Mouse (Mus musculus) forebrain, embryonic 10.5 days (tissue): ENCODE measurements at regions not wholly inside any gene's neighbourhood (a gene's known extent, or its start where the extent isn't known, plus 50 kb on each side); places are given as distances from the start of the nearest gene placed in this dataset.

ENCODE experiments used
- DNase-seq: peaks from one replicate; pipeline ENCODE4 v3.0.0-alpha.2; 2017; ENCODE audit warnings: low spot score; ENCODE audit errors: extremely low spot score
- H3K27ac ChIP-seq: fragments of 300-500 bp; sonication (generic); 2 replicates; pipeline ENCODE4 v1.5.1; 2016; ENCODE audit warnings: mild to moderate bottlenecking
- H3K27me3 ChIP-seq: fragments of 300-500 bp; sonication (generic); 2 replicates; pipeline ENCODE4 v1.6.1; 2016; ENCODE audit warnings: mild to moderate bottlenecking; ENCODE audit not compliant: poor library complexity, severe bottlenecking
- H3K36me3 ChIP-seq: fragments of 300-500 bp; sonication (generic); replicated peaks from 2 replicates; pipeline ENCODE4 v1.6.1; 2016; ENCODE audit warnings: mild to moderate bottlenecking, moderate library complexity
- H3K4me1 ChIP-seq: fragments of 300-500 bp; sonication (generic); 2 replicates; pipeline ENCODE4 v1.6.1; 2016
- H3K4me3 ChIP-seq: fragments of 300-500 bp; sonication (generic); 2 replicates; pipeline ENCODE4 v1.5.1; 2016; ENCODE audit warnings: mild to moderate bottlenecking, moderate library complexity
- H3K9me3 ChIP-seq: fragments of 300-500 bp; sonication (generic); 2 replicates; pipeline ENCODE4 v1.6.1; 2016; ENCODE audit warnings: mild to moderate bottlenecking, moderate library complexity
- WGBS: fragments of 180-500 bp; shearing (Covaris S2); methylation state at CpG from one replicate; pipeline ENCODE4 v1.1.7; 2016; 5-methylcytosine and 5-hydroxymethylcytosine counted together

DNA sequence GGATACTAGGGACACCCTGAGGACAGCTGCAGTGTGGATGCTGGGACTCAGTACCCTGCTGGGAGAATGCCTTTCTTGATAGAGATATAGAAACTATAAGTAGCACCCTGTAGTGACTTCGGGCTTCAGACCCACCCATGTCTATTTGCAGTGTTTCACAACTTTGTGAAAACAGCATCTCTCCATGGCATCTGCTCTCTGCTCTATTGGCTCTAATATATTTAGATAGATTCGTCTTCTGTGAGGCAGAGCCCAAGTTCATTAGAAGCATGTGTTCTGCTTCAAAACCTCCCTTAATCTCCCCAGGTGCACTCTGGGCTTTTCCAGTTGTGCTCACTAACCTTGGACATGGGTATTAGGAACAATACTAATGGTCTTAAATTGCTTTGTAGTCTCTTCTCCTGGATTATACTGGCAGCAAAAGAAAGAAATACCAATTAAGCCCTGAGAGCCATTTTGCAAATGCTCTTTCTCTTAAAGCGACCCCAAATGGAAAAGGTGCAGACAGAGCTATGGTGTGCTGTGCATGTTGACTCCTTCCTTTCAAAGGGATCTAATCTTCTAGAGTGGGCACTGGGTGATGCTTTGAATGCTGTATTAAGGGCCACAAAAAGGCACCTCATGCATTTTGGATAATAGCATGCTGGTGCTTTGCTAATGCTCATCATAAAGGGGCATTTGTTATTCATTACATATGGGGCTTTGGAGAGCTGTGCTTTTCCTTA, 292.2 kb upstream of the Camk1g start:
- H3K27me3 ChIP-seq = peaks cover 65% of the 10 kb centered on the region
- DNase-seq = no peak
- 50% methylated on average over 3 of the region's 3 CpGs for whole genome bisulfite sequencing
- H3K4me1 ChIP-seq = peaks cover 35% of the 10 kb centered on the region
- no peak overlapping the region for H3K27ac ChIP-seq
- no peaks in the 10 kb centered on the region for H3K9me3 ChIP-seq
- H3K4me3 ChIP-seq = no peak overlapping the region
- no peaks in the 10 kb centered on the region for H3K36me3 ChIP-seq

DNA sequence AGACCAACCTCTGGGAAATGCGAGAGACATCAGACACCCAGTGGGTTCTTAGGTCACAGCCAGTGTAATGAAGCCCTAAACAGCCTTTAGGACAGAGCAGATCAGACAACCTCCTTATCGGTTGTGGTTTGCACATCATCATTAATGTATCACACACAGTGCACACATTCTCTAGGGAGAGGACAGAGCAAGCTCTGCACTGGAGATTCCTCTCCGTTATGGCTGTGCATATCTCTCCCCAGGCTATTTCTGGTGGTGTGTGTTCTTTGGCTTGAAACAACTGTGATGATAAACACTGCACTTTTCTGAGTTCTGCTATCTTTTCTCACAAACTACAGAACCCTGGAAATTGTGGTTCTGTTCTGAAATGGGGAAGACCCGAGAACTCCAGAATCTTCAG, 291.3 kb upstream of the Camk1g start:
- Histone ChIP-seq H3K27me3 (peaks cover 57% of the 10 kb centered on the region), H3K4me1 (peaks cover 34% of the 10 kb centered on the region), H3K27ac (no peak overlapping the region), H3K4me3 (no peak overlapping the region), H3K36me3 (no peaks in the 10 kb centered on the region), H3K9me3 (no peaks in the 10 kb centered on the region)
- DNase-seq = no peak
- 90% methylated on average over 4 of the region's 4 CpGs for WGBS

DNA sequence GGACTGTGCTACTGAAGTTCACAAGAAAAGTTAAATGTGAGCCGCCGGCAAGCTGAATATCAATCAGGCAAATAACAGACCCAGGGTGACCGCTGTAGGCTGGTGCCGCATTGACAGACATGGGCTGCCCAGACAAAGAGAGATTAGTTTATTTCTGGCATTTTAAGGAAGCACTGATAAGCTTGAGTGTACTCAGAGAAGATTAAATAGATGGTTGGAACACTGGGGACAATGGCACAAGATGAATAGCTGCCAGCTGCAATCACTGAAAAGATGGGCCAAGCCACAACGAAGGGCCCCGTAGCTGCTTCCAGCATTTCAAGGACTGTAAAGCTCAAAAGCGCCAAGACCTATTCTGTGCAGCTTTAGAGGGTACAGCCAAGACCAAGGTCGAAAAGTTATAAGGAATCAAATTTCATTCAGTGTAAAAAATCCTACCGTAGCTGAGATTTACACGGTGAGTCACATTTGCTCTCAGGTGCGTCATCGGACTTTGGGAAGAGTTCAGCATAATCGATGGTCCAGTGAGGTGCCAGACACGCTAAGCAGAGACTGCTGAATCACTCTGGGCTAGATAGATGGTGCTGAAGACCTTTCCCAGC, 285.1 kb upstream of the Camk1g start:
- WGBS = 88% methylated on average over 14 of the region's 14 CpGs
- H3K27me3 ChIP-seq = peaks cover 11% of the 10 kb centered on the region; the same call in 1 of the 2 replicates
- DNase-seq = no peak
- H3K4me1 ChIP-seq = peaks cover 4% of the 10 kb centered on the region; the same call in 1 of the 2 replicates
- no peaks in the 10 kb centered on the region for H3K36me3 ChIP-seq
- no peak overlapping the region for H3K4me3 ChIP-seq
- no peak overlapping the region for H3K27ac ChIP-seq
- H3K9me3 ChIP-seq = no peaks in the 10 kb centered on the region

DNA sequence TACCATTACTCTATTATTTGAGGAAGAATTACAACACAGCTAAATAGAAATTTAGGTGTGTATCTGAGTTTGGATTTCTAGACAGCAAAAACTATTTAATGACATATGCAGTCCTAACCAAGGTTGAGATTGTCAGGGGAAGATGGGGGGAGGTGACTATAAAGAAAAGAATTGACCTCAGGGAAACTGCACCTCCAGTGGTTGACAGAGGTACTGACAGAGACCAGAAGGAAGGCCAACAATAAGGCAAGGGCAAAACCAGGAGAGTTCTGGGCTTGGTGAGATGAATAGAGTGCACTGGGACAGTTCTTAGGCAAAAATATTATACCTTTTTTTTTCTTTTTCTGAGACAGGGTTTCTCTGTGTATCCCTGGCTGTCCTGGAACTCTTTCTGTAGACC, 280.2 kb upstream of the Camk1g start:
- Histone ChIP-seq H3K27ac (no peak overlapping the region), H3K36me3 (no peaks in the 10 kb centered on the region), H3K27me3 (no peaks in the 10 kb centered on the region), H3K4me1 (peaks cover 4% of the 10 kb centered on the region; the same call in 1 of the 2 replicates), H3K9me3 (no peaks in the 10 kb centered on the region), H3K4me3 (no peak overlapping the region)
- no peak for DNase-seq

DNA sequence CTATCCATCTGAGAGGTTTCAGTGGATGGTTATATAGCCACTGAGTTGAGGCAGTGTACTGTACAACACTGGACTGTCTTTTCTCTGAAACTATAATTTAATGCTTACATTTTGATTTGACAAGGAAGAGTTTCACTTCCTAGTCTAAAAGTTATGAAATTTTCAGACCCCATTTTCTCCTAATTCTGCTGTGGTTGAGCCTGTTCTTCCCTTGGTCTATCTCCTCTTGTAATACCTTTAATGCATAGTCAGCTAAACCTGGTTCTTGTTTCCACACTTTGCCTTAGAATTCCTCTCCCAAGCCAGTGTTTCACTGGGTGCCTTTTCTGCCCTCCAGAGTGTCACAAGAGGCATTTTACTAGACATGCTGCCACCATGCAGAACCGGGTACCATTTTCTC, 279.3 kb upstream of the Camk1g start:
- no peaks in the 10 kb centered on the region for H3K36me3 ChIP-seq
- no peaks in the 10 kb centered on the region for H3K9me3 ChIP-seq
- no peak overlapping the region for H3K27ac ChIP-seq
- 96% methylated on average over 1 of the region's 1 CpGs for WGBS
- no peak overlapping the region for H3K4me3 ChIP-seq
- no peak for DNase-seq
- H3K4me1 ChIP-seq = no peaks in the 10 kb centered on the region
- H3K27me3 ChIP-seq = no peaks in the 10 kb centered on the region

DNA sequence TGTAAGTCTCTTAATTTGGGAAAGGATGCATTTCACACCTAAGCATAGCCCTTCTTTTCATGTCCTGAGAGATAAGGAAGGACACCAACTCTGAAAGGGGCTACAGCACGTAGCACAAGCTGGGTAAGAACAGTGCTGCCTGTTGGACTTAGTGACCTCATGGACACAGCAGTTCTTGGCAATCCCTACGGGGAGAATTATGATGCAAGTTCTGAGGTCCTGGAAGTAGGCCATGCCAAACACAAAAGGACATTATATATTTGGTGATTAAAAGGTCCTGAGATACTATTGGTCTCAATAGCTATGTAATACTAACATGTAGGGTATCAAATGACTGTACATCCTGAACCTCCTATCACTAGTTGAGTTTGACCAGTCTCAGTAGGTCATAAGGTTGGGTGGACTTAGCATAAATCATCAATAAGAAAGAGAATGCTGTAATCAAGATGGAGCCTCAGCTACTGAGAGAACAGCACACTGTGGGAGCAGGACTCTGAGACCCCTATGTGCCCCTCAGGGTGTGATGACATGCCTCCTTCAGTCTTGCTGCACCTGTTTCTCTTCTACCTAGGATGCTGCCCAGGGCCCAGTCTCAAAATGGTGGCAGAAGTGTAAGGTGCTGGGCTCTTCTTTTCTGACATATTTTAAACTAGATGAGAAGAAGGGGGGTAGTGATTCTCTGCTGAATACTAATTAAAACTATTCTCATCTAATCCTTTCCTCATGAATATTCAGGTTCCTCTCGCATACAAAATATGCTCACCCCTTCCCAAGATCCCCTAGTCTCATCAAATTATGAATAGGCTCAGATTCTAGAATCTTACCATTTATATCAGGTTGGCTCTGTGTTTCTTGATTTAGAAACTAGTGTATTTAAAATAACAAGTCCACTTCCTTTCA, 277.5 kb upstream of the Camk1g start:
- H3K27ac ChIP-seq = no peak overlapping the region
- no peak for DNase-seq
- H3K4me3 ChIP-seq = no peak overlapping the region
- H3K27me3 ChIP-seq = no peaks in the 10 kb centered on the region
- H3K9me3 ChIP-seq = no peaks in the 10 kb centered on the region
- H3K4me1 ChIP-seq = peaks cover 4% of the 10 kb centered on the region; the same call in 1 of the 2 replicates
- WGBS = 92% methylated on average over 3 of the region's 3 CpGs
- no peaks in the 10 kb centered on the region for H3K36me3 ChIP-seq

DNA sequence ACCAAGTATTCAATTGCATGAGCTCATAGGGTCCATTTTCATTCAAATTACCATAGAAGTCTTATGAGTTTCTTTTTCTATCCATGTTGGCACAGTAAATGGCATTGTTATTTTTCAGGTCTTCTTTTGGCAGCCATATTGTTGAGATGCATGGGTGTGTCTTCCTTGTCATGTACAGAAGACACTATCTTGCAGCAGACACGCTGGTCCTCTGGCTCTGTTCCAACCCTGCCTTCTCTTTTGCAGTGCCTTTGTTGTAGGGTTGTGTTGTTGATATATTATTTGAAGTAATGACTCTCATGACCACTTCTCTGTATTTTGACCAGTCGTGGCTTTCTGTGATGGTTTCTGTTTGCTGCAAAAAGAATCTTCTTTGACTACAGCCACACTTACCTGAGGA, 274.4 kb upstream of the Camk1g start:
- WGBS = 93% methylated on average over 2 of the region's 2 CpGs
- DNase-seq = no peak
- Histone ChIP-seq H3K27me3 (no peaks in the 10 kb centered on the region), H3K36me3 (no peaks in the 10 kb centered on the region), H3K4me3 (no peak overlapping the region), H3K27ac (no peak overlapping the region), H3K9me3 (no peaks in the 10 kb centered on the region), H3K4me1 (peaks cover 7% of the 10 kb centered on the region)

DNA sequence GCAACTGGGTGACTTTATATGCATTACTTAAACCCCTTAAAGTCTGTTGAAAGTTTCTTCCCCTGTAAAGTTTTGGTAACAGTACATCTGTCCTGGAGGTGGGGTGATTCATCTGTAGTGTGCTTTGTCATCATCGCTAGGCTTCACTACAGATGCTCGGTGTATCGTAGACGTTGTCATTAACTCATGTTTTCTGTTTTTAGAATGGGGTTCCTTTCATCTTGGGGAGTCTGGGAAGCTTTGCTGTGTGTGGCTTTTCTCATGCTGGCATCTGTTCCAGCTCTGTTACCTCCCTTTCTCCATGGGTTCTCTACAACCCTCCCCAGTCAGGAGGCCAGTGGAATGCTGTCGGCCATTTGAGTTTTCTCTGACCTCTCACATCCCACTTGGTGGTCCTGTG, 266.4 kb upstream of the Camk1g start:
- H3K36me3 ChIP-seq = no peaks in the 10 kb centered on the region
- no peaks in the 10 kb centered on the region for H3K9me3 ChIP-seq
- no peaks in the 10 kb centered on the region for H3K27me3 ChIP-seq
- no peak overlapping the region for H3K27ac ChIP-seq
- WGBS = 90% methylated on average over 5 of the region's 5 CpGs
- no peak overlapping the region for H3K4me3 ChIP-seq
- no peak for DNase-seq
- no peaks in the 10 kb centered on the region for H3K4me1 ChIP-seq

DNA sequence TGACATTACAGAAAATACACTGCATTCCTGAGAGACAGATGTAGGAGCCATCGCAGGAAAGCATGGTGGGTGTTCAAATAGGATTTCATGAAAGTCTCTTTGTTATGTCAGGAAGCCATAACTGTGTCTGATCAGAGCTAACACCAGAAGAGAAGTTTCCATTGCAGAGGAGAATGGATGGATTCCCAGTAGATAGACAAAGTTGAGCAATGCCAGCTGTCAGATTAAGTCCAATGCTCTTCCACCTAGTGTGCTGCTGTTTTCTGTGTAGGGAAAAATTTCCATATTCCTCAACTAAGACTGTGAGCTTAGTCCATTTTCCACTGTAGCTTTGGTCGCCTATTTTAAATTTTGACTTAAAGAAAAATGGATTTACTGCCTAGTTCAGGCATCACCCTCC, 262.0 kb upstream of the Camk1g start:
- Histone ChIP-seq H3K36me3 (no peaks in the 10 kb centered on the region), H3K4me1 (no peaks in the 10 kb centered on the region), H3K9me3 (no peaks in the 10 kb centered on the region), H3K4me3 (no peak overlapping the region), H3K27me3 (0 out of 2 replicates have a peak, but pooled peaks cover under 1% of the 10 kb centered on the region), H3K27ac (no peak overlapping the region)
- no peak for DNase-seq
- WGBS = 86% methylated on average over 2 of the region's 2 CpGs

DNA sequence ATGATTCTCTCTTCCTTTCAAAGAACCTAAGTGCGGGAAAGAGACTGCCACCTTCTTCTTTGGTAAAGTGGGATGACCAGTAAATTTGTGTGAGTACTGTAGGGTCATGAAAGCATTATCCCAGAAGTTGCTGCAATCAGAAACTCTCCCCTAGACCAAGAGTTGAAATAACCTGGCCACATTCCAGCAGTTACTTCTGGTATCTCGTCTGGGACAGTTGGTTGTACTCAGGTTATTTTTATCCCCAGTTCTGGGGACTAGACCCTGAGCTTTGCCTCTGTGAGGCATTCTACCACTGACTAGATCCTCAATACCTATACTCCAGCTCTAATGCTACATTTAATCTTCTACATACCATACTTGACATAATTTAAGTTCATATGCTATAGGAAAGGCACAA, 259.8 kb upstream of the Camk1g start:
- WGBS = 81% methylated on average over 2 of the region's 2 CpGs
- H3K4me1 ChIP-seq = peaks cover 6% of the 10 kb centered on the region; the same call in 1 of the 2 replicates
- H3K4me3 ChIP-seq = no peak overlapping the region
- peaks cover 13% of the 10 kb centered on the region; the same call in 1 of the 2 replicates for H3K27me3 ChIP-seq
- no peak overlapping the region for H3K27ac ChIP-seq
- H3K36me3 ChIP-seq = no peaks in the 10 kb centered on the region
- H3K9me3 ChIP-seq = no peaks in the 10 kb centered on the region
- no peak for DNase-seq

DNA sequence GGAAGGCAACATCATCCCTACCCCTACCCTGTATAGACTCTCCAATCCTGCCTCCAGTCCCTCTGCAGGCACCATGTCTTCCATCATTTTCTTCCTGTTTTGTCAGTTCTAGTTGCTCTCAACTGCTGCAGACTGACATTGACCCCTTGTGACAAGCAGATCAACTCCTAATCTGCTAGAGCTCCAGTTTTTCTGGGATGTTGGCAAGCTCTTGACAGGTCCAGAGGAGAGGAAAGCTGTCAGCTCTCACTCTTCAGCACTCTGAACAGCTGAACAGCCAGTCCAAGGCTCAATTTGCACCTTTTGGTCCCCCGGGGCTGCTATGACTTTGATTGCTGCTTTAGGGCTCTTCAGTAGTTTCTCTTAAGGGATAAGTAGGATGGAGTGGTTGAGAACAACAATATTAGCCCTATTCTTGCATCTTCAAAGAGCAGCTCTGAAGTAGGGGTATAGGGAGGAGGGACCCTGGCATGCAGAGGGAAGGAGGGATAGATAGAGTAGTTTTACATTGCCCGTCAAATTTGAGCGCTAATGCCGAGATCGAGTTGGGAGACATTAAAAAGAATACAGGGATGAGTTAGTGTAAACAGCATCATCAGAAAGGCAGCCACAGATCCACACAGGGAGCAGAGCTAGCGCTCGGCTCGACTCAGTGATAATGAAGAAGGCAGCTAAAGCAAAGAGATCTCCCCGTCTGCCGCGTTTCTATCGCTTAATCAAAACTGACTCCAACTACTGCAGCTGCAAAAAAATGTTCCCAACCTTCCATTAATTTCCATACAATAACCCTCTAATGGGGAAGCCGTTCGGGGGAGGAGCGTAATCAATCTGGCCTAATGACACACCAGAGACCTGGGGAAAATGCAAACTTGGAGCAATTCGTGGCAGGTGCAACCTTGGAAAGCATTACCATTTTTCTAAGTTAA, 257.1 kb upstream of the Camk1g start:
- no peak for DNase-seq
- Histone ChIP-seq H3K4me3 (no peak overlapping the region), H3K9me3 (no peaks in the 10 kb centered on the region), H3K4me1 (peaks cover 6% of the 10 kb centered on the region; the same call in 1 of the 2 replicates), H3K27me3 (peaks cover 13% of the 10 kb centered on the region; the same call in 1 of the 2 replicates), H3K27ac (no peak overlapping the region), H3K36me3 (no peaks in the 10 kb centered on the region)
- WGBS = 85% methylated on average over 16 of the region's 16 CpGs
